Mouse (Mus musculus) mouse embryonic stem cell (cell line): ENCODE data around the gene Slc22a18.

ENCODE experiments used
- in situ Hi-C, 2 experiments: fragments of 300-500 bp; cut with MboI; formaldehyde crosslinking; loops; 1 replicate in 1 of 2; 3 replicates in 1 of 2; pipeline ENCODE4 v1.14.3; 2019 to 2020; ENCODE audit warnings: low sequenced_read_pairs in 2 of 2, low pct_unique_long_range_greater_than_20kb in 1 of 2, mixed read lengths in 1 of 2; ENCODE audit not compliant: unreplicated experiment in 1 of 2

Gene Slc22a18

DNA sequence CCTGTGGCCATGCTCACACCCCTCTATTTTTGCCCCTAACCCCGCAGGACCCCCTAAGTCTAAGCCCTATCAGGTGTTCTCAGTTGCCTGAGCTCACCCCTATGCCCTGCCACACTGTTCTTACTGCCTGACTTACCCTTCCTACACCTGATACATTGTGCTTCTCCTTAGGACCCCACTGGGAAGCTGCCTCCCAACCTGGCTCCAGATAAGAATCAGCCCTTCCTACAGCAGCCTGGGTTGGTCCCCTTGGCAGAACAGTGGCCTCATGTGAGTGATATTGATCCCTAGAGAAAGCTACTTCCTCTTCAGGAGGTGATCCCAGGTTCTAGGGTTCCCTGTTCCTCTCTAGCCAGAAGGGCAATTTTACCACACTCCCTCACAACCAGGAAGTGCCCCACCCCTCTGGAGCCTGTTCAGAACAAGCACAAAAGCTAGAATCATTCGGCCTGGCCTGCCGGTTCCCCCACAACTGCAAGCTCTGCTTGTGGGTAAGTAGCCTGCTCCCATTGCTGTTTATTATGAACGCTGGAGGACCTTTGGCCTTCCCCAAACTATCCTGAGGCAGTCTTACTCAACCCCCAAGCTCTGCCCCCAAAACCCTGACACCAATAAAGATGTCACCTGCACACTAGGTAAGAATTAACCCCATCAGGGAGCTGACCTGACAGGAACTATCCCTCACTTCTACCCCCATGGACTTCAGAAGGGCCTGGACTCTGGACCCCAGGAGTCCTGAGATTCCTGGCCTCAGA, at the start of gene Slc22a18:
Gene Slc22a18 (plus strand): TSS at position 390 of the 755 bp plus-strand sequence.
- in situ Hi-C loops = no loop called here

DNA sequence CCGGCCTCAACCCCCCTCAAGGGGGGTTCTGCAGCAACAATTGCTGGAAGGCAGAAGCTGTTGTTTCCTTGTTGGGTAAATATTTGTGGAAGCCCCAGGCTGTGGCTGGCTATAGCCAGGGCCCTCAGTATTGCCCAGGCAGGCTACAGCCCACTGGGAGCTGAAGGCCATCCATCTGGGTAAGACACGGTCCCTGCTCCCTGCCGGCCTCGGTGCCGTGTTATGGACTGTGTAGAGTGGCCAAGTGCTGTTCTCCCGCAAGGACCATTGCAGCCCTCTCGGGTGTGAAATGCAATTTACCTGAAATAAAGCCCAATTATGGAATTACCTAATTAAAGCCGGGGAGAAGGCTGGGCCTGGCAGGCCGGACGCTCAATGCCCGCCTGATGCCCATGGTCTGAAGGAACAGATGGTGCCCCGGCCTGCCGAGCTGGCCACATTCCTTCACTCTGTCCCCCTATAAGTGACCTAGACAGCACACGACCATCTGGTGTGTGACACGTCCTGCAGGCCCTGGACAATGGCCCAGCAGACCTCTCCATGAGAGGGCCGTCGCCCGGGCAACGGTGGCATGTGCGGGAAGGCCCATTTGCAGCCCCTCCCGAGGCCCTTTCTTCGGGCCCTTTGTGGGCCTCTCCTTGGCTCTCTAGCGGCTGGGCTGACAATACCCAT, 45.3 kb upstream of the Slc22a18 start:
- in situ Hi-C loops = loop anchor here in 1 of 2 experiments (25.0 kb wide), 1 partner anchor 541 kb away; no protein-coding TSS in a partner anchor

DNA sequence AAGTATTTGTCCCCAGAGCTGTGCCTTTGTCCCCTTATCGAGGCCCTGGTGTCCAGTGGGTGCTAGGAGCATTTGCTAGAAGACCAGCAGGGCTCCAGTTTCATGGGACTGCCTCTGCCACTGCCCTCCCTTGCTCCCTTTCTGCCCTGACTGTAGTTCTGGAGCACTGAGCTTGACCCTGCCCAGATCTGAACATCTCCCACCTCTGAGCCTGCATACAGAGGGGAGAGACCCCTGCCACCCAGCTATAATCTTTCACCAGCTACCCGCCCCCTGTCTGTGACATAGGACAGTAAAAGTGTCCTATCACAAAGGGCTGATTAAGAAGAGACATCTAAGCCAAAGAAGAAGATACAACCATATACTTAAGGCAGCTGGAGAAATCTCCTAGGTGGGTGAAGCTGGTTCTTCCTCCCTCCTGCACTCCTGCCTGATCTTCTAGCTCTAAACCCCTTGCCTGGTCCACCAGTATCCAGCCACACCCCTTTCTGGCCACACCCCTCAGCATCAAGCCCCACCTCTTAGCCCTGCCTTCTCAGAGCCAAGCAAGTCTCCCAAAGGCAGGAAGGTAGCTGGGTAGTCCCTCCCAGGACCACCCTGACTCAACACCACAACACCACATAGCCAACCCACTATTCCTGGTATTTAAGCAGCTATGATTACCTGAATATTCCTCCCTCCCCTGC, 44.6 kb upstream of the Slc22a18 start:
- in situ Hi-C loops = loop anchor here in 1 of 2 experiments (25.0 kb wide), 1 partner anchor 542 kb away; no protein-coding TSS in a partner anchor

DNA sequence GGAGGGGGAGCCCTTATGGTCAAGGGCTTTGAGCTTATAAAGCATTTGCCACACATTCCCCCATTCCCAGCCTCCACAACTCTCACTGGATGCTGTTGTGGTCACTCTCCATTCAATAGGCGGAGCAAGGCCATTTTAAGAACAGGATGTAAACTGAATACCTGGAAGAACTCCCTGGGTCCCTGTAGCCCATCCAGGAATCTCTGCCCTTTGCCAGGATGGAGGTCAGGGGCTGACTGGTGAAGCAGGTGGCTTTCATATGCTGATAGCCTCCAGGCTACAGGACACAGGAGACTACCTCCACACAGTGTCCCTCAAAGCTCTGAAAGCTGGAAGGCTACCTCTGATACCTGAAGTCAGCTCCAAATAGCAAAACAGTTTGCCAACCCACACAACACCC, 40.9 kb upstream of the Slc22a18 start:
- in situ Hi-C loops = loop anchor here in 1 of 2 experiments (25.0 kb wide), 1 partner anchor 545 kb away; no protein-coding TSS in a partner anchor

DNA sequence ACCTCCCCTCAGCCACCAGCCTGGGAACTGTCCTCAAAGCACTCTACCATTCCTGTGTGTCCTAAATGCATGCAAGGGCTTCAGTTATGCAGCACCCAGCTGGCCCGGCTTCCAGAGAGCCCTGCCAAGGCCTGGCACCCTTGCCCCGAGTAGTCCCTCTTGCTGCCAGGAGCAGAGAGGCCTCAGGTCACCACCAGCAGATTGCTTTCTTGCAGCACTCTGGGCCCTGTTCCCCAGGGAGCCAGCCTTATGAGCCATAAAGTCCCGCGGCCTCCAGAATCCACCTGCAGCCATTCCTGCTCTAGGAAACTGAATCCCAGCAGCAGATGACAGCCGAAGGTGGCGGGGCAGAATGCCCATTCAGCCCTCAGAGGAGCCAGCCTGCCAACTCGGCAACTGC, 40.2 kb upstream of the Slc22a18 start:
- in situ Hi-C loops = loop anchor here in 1 of 2 experiments (25.0 kb wide), 1 partner anchor 546 kb away; no protein-coding TSS in a partner anchor

DNA sequence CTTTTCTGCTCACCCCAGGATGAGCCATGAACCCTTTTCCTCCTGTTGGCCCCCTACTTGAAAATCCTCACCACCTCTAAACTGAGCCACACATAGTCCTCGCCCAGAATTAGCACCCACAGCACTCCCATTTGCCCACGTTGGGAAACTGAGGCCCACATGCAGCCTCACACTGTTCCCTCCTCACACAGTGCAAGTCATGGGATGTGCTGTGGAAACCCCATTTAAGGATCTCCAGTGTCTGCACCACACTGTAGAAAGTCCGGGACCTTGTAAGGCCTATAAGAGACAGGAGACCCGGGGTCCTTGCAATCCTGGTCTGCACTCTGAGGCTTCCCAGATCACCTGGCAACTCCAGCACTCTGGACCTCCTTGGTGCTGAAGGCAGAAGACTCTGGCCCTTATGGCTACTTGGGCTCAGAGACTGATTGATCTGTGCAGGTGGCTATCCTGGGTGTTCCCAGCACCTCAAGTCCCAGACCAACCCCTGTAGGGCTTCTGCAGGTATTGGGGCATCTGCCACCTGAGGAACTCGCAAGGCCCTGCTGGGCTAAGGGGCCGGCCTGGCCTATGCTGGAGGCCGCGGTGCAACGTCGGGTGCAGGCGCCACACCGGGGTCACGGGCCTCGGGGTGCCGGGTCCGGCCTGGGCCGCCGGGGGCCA, 36.2 kb upstream of the Slc22a18 start:
- in situ Hi-C loops = loop anchor here in 1 of 2 experiments (25.0 kb wide), 1 partner anchor 550 kb away; no protein-coding TSS in a partner anchor

DNA sequence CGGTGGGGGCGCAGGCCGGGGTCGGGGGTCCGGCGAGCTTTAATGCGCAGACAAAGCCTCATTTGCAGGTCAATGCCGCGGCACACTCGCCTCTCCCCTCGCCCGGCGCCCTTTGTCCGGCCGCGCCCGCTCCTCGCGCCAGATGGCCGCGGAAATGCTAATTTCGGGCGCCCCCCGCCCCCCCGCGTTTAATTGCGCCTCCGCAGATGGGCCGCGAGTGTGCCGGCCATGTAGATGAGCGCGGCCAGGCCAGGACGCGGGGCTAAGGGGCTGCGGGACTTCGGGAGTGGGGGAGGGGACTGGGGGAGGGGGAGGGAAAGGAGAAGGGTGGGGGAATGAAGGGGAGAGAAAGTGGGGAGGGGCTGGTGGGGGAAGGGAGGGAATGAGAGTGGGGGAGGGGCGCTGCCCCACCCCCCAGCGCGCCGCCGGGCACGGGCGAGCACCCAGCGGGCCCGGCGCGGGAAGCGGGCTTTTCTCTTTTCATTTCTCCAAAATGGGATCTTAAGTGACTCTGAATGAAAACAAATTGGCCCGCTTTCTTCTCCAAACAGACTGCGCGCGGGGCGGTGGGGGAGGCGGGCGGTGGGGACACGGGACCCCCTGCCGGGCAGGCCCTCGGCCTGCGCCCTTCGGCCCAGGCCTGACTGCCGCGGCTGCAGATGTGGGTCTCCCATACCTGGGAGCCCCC, 35.5 kb upstream of the Slc22a18 start:
- in situ Hi-C loops = loop anchor here in 1 of 2 experiments (25.0 kb wide), 1 partner anchor 551 kb away; no protein-coding TSS in a partner anchor

DNA sequence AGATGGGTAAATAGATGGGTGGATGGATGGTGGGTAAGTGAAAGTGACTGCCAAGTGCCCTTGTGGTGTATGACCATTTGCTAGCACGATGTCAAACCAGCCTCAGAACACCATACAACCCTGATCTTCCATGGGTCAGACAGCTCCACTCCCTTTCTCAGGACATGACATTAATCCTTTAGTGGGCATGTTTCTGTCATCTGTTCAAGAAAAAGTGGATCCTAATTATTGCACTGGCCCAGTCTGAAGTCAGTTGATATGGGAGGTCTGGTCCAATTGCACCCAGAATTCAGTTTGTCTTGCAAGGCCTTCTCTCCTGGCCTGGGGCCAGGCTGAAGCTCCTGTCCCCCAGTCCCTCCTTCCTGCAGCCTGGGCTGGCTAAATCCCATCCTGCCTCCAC, 34.6 kb upstream of the Slc22a18 start:
- in situ Hi-C loops = loop anchor here in 1 of 2 experiments (25.0 kb wide), 1 partner anchor 552 kb away; no protein-coding TSS in a partner anchor

DNA sequence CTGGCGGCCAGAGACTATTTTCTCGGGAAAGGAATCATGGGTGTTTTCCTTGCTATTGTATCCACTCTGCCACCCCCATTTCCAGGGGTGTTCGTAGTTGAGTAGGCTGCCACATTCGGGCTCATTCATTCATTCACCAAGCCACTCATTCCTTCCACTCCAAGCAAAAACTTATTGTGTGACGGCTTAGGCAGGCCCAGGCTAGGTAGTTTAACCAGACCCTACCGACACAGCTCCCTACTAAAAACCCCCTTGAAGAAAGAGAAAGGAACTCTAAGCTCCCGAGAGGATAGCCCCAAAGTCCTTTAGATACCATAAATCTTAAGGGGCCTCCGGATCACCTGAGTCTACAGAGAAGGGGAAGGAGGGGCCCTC, 29.0 kb upstream of the Slc22a18 start:
- in situ Hi-C loops = loop anchor here in 1 of 2 experiments (25.0 kb wide), 1 partner anchor 557 kb away; no protein-coding TSS in a partner anchor

DNA sequence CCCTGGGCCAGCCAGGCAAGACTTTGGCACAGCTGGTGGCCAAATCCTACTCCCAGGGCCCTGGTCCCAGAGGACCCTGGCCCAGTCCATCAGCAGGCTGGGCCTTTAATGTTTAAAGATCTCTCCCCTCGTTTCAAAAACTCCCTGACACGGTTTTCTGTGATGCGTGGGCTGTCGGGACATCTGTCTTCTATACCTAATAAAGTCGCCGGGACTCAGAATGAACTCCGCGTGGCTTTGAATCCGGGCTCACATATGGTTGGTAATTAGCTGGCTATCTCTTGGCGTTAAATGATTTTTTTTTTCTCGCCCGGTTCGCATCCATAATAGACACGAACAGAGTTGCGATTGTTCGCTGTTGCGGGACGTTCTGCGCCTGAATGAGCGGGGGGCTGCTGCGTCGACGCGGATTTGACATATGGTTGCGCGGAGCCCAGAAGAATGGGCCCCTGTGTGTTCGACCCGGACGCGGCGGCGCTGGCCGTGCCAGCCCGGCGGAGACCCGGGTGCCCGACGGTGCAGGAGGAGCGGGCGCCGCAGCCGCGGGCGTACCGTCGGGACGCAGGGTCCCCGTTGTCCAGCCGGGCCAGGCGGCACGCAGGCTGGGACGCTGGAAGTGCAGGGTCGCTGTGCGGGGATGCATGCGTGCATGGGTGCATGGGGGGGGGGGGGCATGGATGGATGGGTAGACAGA, 28.4 kb upstream of the Slc22a18 start:
- in situ Hi-C loops = loop anchor here in 1 of 2 experiments (25.0 kb wide), 1 partner anchor 558 kb away; no protein-coding TSS in a partner anchor

DNA sequence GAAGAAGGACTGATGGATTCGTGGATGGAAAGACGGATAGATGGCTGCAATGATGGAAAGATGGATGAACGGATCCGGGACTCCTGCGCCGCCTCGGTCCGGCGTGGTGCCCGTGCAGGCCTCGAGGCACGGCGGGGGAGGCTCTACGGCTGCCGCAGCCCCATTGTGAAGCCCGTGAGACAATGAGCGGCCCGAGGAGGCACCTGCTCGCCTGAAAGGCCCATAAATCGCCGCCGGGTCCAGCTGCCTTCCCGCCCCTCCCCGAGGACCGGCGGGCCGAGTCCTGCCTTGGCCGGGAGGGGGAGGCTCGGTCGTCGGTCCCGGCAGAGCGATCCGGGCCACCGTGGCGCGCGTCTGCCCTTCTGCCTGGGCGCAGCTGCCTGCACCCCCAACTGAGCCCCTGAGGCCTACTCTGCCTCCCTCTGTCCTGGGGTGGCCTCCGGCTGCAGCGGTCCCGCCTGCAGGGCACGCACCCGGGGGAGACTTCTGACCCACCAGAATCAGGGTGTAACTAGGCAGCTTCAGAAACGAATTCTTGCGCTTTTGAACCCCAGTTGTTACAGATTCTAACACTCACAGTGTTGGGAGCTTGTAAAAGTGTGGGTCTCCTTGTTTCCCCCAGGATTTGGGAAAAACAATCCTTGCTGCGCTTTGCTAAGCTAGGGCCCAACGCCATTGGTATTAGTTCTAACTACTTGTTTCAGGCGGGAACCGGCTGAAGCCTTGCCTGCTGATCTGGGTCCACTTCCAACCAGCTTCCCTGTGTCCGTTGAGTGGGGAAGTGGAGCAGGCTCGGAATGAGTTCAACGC, 27.7 kb upstream of the Slc22a18 start:
- in situ Hi-C loops = loop anchor here in 1 of 2 experiments (25.0 kb wide), 1 partner anchor 559 kb away; no protein-coding TSS in a partner anchor

DNA sequence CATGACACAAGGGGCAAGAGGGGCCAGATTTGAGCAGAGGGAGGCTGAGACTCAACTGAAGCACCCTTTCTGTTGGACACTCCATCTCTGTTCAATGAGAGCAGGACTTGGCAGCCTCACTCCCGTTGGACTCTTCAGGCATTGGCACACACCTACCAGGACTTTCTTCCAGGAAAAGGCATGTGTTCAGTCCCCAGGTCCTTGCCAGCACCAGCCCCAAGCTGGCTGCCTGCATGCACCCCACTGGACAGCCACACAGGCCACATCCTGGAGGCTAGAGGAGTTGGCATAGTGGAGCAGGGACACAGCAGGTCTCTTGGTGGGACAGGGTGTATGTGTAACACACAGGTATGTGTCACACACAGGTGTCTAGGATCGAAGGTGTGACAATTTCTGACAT, 26.4 kb upstream of the Slc22a18 start:
- in situ Hi-C loops = loop anchor here in 1 of 2 experiments (25.0 kb wide), 1 partner anchor 560 kb away; no protein-coding TSS in a partner anchor

DNA sequence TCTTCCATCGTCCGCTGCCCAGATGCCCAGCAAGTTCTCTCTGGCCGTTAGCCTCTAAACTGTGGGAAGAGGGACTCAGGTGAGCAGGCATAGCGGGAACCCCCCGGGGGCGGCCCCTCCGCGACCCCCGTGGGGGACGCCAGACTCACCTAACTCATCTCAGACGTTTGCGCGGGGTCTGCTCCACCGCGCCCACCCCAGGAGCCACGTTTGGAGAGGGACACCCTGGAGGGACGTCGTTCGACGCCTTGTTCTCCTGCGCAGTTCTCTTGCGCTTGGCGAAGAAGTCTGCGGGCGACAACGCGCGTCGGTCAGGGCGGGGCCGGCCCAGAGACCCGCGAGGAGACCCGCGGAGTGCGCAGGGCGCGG, 14.6 kb upstream of the Slc22a18 start:
- in situ Hi-C loops = no loop called here

DNA sequence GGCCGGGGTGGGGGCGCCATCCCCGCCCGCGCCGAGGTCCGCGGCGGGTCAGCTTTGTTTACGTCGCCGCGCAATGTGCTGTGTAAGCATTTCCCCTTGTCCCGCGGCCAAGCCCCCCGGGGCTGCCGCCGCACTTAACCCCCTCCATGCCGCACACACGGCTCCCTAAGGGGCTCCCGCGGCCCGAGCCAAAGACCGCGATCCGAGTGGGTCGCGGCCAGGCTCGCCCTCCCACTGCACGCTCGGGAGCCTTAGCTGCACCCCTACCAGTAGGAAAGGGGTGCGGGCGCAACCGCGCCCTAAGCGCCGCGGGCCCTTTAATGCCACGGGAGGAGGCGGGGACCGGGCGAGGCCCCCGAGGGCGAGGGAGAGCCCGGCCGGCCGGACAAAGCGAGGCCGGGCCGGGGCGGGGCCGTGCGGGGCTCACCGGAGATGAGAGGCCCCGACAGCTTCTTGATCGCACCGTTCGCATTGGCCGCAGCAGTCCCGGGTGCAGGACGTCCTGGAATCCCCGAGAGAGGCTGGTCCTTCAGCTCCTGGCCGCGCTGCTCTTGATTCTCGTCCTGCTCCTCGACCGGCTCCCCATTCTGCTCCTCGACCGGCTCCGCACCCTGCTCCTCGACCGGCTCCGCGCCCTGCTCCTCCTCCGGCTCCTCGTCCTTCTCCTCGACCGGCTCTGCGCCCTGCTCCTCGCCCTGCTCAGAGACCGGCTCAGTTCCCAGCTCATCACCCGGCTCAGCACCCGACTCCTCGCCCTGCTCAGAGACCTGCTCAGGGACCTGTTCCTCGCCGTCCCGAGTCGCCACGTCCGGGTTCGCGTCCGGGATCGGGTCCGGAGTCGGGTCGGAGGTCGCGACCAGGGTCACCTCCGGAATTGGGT, 14.0 kb upstream of the Slc22a18 start:
- in situ Hi-C loops = no loop called here

DNA sequence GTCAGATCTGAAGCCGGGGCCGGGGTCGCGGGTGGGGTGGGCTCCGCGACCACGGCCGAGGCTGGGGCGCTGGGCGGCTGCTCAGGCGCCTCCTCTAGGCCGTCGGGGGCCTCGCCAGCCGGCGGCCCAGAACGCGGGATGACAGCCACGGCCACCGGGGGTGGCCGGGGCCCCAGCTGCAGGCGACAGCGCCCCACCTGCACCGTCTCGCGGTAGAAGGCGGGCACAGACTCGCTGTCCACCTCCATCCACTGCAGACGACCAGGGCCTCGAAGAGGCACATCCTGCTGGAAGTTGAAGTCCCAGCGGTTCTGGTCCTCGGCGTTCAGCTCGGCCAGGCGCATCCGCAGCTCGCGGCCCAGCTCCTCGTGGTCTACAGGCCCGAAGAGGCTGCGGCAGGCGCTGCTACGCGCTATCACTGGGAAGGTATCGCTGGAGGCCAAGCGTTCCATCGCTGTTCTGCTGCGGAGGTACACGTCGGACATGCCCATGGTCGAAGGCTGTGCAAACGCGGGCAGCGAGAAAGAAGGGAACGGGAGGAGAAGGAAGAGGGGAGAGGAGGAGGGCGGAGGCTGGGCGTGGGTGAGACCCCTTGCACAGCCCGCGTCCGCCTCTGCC, 13.2 kb upstream of the Slc22a18 start:
- in situ Hi-C loops = no loop called here
